Mouse (Mus musculus) cortical plate, adult 2 months (tissue): ENCODE results near the gene Fgfr2.

Source experiments
- CTCF ChIP-seq: fragments of 200-500 bp; IDR thresholded peaks from 2 replicates; pipeline ENCODE4 v1.5.1; 2011; ENCODE audit warnings: mild to moderate bottlenecking, control low read depth, low read length; ENCODE audit not compliant: insufficient read depth; ENCODE audit errors: extremely low read depth
- POLR2A ChIP-seq: fragments of 200-500 bp; IDR thresholded peaks from 2 replicates; pipeline ENCODE4 v1.6.1; 2011; ENCODE audit warnings: mild to moderate bottlenecking, low read length, control low read depth; ENCODE audit not compliant: insufficient read depth; ENCODE audit errors: extremely low read depth

DNA sequence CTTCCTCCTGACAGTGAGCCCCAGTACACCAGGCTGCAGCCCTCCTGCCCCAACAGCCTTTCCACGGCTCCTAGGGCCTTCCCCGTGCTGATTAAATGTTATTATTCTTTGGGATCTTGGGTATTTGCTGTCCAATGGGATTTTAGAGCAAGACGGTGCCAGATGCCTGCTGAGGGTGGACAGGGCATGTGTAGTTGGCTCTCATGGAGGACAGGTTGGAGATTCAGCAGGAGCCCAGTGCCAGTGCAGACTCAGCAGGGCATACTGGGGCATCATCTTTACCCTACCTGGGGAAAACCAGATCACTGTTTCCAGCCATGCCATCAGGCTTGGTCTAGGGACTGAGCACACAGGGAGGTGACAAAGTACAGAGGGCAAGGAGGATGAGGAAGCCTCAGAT lies 892.2 kb downstream of the Fgfr2 start:
- TF ChIP-seq POLR2A (no peak), CTCF (no peak)
